Mouse (Mus musculus): ENCODE data around the gene Zxdc.

DNA sequence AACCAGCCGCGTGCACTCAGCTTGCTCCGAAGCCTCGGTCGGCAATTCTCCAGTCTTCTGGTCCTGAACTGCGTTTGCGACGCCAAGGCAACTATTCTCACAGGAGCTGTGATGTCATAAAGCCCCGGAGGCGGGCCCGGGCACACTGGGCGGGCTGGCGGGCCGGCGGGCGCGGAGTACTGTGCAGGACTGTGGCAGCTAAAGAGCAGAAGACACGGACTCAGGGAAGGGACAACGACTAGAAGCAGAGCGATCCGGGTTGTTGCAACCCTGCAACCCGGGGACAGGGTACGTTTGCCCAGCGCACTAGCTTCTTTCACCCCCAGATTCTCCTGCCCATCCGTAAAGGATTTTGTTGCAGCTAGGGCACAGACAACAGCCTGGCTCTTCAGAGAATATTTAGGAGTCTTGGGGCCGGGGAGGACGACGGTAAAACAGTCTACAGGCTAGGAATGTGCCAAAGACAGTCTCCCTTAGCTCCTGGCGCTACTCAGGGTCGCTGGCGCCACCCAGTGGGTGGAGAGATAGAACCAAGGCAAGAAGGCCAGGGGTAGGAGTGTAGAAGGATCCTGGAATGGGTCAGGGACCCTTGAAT lies 59.2 kb downstream of the Zxdc start, which contains the start of gene Cfap100:
- TF ChIP-seq GATA1 (IDR thresholded peaks at IDR 0.05; ENCODE audit: borderline replicate concordance, low read length) (no peak), FLI1 (IDR thresholded peaks at IDR 0.05; ENCODE audit: low read length) (no peak)
